Mouse (Mus musculus): Measurements from ENCODE around the gene Prkaca.

DNA sequence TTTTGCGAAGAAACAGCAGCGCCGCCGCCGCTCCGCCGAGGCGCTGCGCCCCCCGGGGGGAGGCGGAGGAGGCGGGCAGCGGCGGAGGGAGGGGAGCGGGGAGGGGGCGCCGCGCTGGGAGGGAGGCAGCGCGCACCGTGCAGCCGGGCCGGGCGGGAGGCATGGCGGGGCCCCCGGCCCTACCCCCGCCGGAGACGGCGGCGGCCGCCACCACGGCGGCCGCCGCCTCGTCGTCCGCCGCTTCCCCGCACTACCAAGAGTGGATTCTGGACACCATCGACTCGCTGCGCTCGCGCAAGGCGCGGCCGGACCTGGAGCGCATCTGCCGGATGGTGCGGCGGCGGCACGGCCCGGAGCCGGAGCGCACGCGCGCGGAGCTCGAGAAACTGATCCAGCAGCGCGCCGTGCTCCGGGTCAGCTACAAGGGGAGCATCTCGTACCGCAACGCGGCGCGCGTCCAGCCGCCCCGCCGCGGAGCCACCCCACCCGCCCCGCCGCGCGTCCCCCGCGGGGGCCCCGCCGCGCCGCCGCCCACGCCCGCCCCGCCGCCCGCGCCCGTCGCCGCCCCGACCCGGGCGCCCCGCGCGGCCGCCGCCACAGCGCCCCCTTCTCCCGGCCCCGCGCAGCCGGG is 24.8 kb downstream of the Prkaca start, which contains the start of gene Samd1:
- no peak for TF ChIP-seq CTCF (IDR thresholded peaks at IDR 0.05; ENCODE audit: low read depth, low read length)
- TF ChIP-seq POLR2A (IDR thresholded peaks at IDR 0.05; ENCODE audit: extremely low read depth, insufficient read depth, low read length) = no peak
